Mouse (Mus musculus) stomach, embryonic 15.5 days (tissue): ENCODE results near the gene Crocc. TPM values are rescaled to one million over a fixed set of nuclear protein-coding genes. Genes with fewer than 3 reads are reported as not detected.
A peak's percentile ranks its signal among the peaks of the same experiment; 100 is the strongest.

Experiments
- ATAC-seq: fragments of 200-750 bp; cut with Nextera tagmentation; 2 replicates; pipeline ENCODE4 v1.8.0; 2017; ENCODE audit warnings: low read depth, moderate number of reproducible peaks, moderate TSS enrichment; ENCODE audit not compliant: insufficient read depth, low FRiP score
- H3K27ac ChIP-seq: fragments of 300-500 bp; sonication (generic); 2 replicates; pipeline ENCODE4 v1.5.1; 2015; ENCODE audit warnings: mild to moderate bottlenecking, inconsistent platforms
- H3K27me3 ChIP-seq: fragments of 300-500 bp; sonication (generic); replicated peaks from 2 replicates; pipeline ENCODE4 v1.6.1; 2015; ENCODE audit warnings: inconsistent platforms
- H3K36me3 ChIP-seq: fragments of 300-500 bp; sonication (generic); 2 replicates; pipeline ENCODE4 v1.6.1; 2015; ENCODE audit warnings: inconsistent platforms
- H3K4me1 ChIP-seq: fragments of 300-500 bp; sonication (generic); 2 replicates; pipeline ENCODE4 v1.6.1; 2015; ENCODE audit warnings: inconsistent platforms
- H3K4me2 ChIP-seq: fragments of 300-500 bp; sonication (generic); 2 replicates; pipeline ENCODE4 v1.6.1; 2015; ENCODE audit warnings: mild to moderate bottlenecking, inconsistent platforms
- H3K4me3 ChIP-seq: fragments of 300-500 bp; sonication (generic); replicated peaks from 2 replicates; pipeline ENCODE4 v1.5.1; 2015; ENCODE audit warnings: inconsistent platforms
- H3K9ac ChIP-seq: fragments of 300-500 bp; sonication (generic); 2 replicates; pipeline ENCODE4 v1.6.1; 2015; ENCODE audit warnings: inconsistent platforms
- H3K9me3 ChIP-seq: fragments of 300-500 bp; sonication (generic); 2 replicates; pipeline ENCODE4 v1.6.1; 2016; ENCODE audit warnings: inconsistent platforms
- WGBS: fragments of 180-500 bp; shearing (Covaris S2); methylation state at CpG from one replicate; pipeline ENCODE4 v1.1.7; 2015; 5-methylcytosine and 5-hydroxymethylcytosine counted together
- polyA plus RNA-seq: library from polyadenylated mRNA; unstranded; fragments of >200 nt; fragmentation: Nextera tagmentation; extraction: Ambion mirVana; gene quantifications from 2 replicates; pipeline ENCODE4 v1.2.1, GENCODE M21; 2015

Gene Crocc
- polyA plus RNA-seq, 1 experiment from 2014 or later: 4.2 TPM

- H3K27me3 ChIP-seq: no peaks in the 10 kb centered on the region
Measured at GRCm38 (mm10) chr4:141064104-141064659, 3.8 kb upstream of the Crocc start.

GRCm38 (mm10) chr4:141059616-141060425, 529 bp downstream of the Crocc start:
- no peaks in the 10 kb centered on the region for H3K9me3 ChIP-seq
- peak overlapping the region; percentile 61 for H3K4me2 ChIP-seq
- peak overlapping the region; percentile 78 for H3K9ac ChIP-seq
- WGBS: 1% methylated on average over 32 of the region's 32 CpGs
- peaks cover 14% of the 10 kb centered on the region; the same call in 1 of the 2 replicates for H3K4me1 ChIP-seq
- peak overlapping the region; percentile 94 for H3K27ac ChIP-seq
- no peaks in the 10 kb centered on the region for H3K27me3 ChIP-seq
- peak overlapping the region; percentile 69 for H3K4me3 ChIP-seq
- no peaks in the 10 kb centered on the region for H3K36me3 ChIP-seq
- peak; percentile 57 for ATAC-seq

More at GRCm38 (mm10) chr4:141064104-141064659, 3.8 kb upstream of the Crocc start:
- WGBS: 83% methylated on average over 4 of the region's 4 CpGs
- no peak overlapping the region for H3K9ac ChIP-seq
- ATAC-seq: no peak
- no peak overlapping the region for H3K4me2 ChIP-seq
- no peaks in the 10 kb centered on the region for H3K9me3 ChIP-seq
- peaks cover 34% of the 10 kb centered on the region for H3K36me3 ChIP-seq
- peaks cover 17% of the 10 kb centered on the region for H3K4me1 ChIP-seq
- H3K4me3 ChIP-seq: no peak overlapping the region
- H3K27ac ChIP-seq: no peak overlapping the region

GRCm38 (mm10) chr4:141058835-141059234, 1.5 kb downstream of the Crocc start:
- Histone ChIP-seq H3K4me3 (no peak overlapping the region), H3K36me3 (no peaks in the 10 kb centered on the region), H3K9me3 (no peaks in the 10 kb centered on the region), H3K27ac (no peak overlapping the region), H3K4me1 (peaks cover 14% of the 10 kb centered on the region; the same call in 1 of the 2 replicates), H3K4me2 (peak overlapping the region; percentile 61), H3K9ac (no peak overlapping the region), H3K27me3 (no peaks in the 10 kb centered on the region)
- WGBS: 66% methylated on average over 8 of the region's 9 CpGs
- ATAC-seq: no peak

GRCm38 (mm10) chr4:141056970-141057369, 3.4 kb downstream of the Crocc start:
- no peaks in the 10 kb centered on the region for H3K36me3 ChIP-seq
- H3K27me3 ChIP-seq: no peaks in the 10 kb centered on the region
- H3K27ac ChIP-seq: no peak overlapping the region
- H3K4me3 ChIP-seq: no peak overlapping the region
- ATAC-seq: no peak
- H3K4me1 ChIP-seq: peaks cover 23% of the 10 kb centered on the region
- no peak overlapping the region for H3K9ac ChIP-seq
- 93% methylated on average over 10 of the region's 10 CpGs for WGBS
- H3K4me2 ChIP-seq: no peak overlapping the region
- H3K9me3 ChIP-seq: no peaks in the 10 kb centered on the region

- no peak for ATAC-seq
- no peak overlapping the region for H3K9ac ChIP-seq
- WGBS: 47% methylated on average over 17 of the region's 17 CpGs
- no peak overlapping the region for H3K27ac ChIP-seq
- no peak overlapping the region for H3K4me3 ChIP-seq
- H3K9me3 ChIP-seq: no peaks in the 10 kb centered on the region
- H3K4me2 ChIP-seq: no peak overlapping the region
- no peaks in the 10 kb centered on the region for H3K27me3 ChIP-seq
- H3K36me3 ChIP-seq: no peaks in the 10 kb centered on the region
- peaks cover 9% of the 10 kb centered on the region; the same call in 1 of the 2 replicates for H3K4me1 ChIP-seq
Measured at GRCm38 (mm10) chr4:141053568-141054161, 6.7 kb downstream of the Crocc start.

- H3K27me3 ChIP-seq: no peaks in the 10 kb centered on the region
- no peak overlapping the region for H3K4me2 ChIP-seq
- peaks cover 9% of the 10 kb centered on the region; the same call in 1 of the 2 replicates for H3K4me1 ChIP-seq
- no peaks in the 10 kb centered on the region for H3K9me3 ChIP-seq
- H3K4me3 ChIP-seq: no peak overlapping the region
- WGBS: 56% methylated on average over 8 of the region's 8 CpGs
- H3K27ac ChIP-seq: no peak overlapping the region
- ATAC-seq: no peak
- H3K9ac ChIP-seq: no peak overlapping the region
- no peaks in the 10 kb centered on the region for H3K36me3 ChIP-seq
Measured at GRCm38 (mm10) chr4:141053138-141053537, 7.2 kb downstream of the Crocc start.

- Histone ChIP-seq H3K9me3 (no peaks in the 10 kb centered on the region), H3K4me1 (peaks cover 9% of the 10 kb centered on the region; the same call in 1 of the 2 replicates), H3K4me2 (no peak overlapping the region), H3K9ac (no peak overlapping the region), H3K36me3 (no peaks in the 10 kb centered on the region), H3K27ac (no peak overlapping the region), H3K4me3 (no peak overlapping the region), H3K27me3 (no peaks in the 10 kb centered on the region)
- 89% methylated on average over 12 of the region's 12 CpGs for WGBS
- ATAC-seq: no peak
Measured at GRCm38 (mm10) chr4:141052442-141052841, 7.9 kb downstream of the Crocc start.

GRCm38 (mm10) chr4:141049476-141049835, 10.9 kb downstream of the Crocc start:
- ATAC-seq: no peak
- no peaks in the 10 kb centered on the region for H3K27me3 ChIP-seq
- no peak overlapping the region for H3K9ac ChIP-seq
- no peaks in the 10 kb centered on the region for H3K9me3 ChIP-seq
- peaks cover 20% of the 10 kb centered on the region for H3K4me1 ChIP-seq
- WGBS: 42% methylated on average over 4 of the region's 4 CpGs
- H3K36me3 ChIP-seq: no peaks in the 10 kb centered on the region
- no peak overlapping the region for H3K27ac ChIP-seq
- no peak overlapping the region for H3K4me3 ChIP-seq
- H3K4me2 ChIP-seq: no peak overlapping the region

GRCm38 (mm10) chr4:141048810-141049475, 11.4 kb downstream of the Crocc start:
- Histone ChIP-seq H3K9ac (no peak overlapping the region), H3K27ac (no peak overlapping the region), H3K4me3 (no peak overlapping the region), H3K4me1 (peaks cover 23% of the 10 kb centered on the region), H3K36me3 (no peaks in the 10 kb centered on the region), H3K27me3 (no peaks in the 10 kb centered on the region), H3K9me3 (no peaks in the 10 kb centered on the region), H3K4me2 (no peak overlapping the region)
- WGBS: 81% methylated on average over 17 of the region's 17 CpGs
- ATAC-seq: no peak

GRCm38 (mm10) chr4:141044816-141045215, 15.5 kb downstream of the Crocc start:
- no peaks in the 10 kb centered on the region for H3K27me3 ChIP-seq
- no peak overlapping the region for H3K9ac ChIP-seq
- ATAC-seq: peak; percentile 76
- 13% methylated on average over 8 of the region's 8 CpGs for WGBS
- H3K4me3 ChIP-seq: no peak overlapping the region
- no peak overlapping the region for H3K4me2 ChIP-seq
- H3K27ac ChIP-seq: peak overlapping the region; percentile 81; the same call in 1 of the 2 replicates
- peaks cover 4% of the 10 kb centered on the region; the same call in 1 of the 2 replicates for H3K36me3 ChIP-seq
- H3K9me3 ChIP-seq: no peaks in the 10 kb centered on the region
- peaks cover 17% of the 10 kb centered on the region; the same call in 1 of the 2 replicates for H3K4me1 ChIP-seq

- 49% methylated on average over 12 of the region's 12 CpGs for WGBS
- Histone ChIP-seq H3K36me3 (peaks cover 4% of the 10 kb centered on the region; the same call in 1 of the 2 replicates), H3K4me2 (0 out of 2 replicates have a peak overlapping the region, but pooled peaks have one; percentile 2), H3K9ac (no peak overlapping the region), H3K27me3 (no peaks in the 10 kb centered on the region), H3K27ac (no peak overlapping the region), H3K4me3 (no peak overlapping the region), H3K9me3 (no peaks in the 10 kb centered on the region), H3K4me1 (peaks cover 17% of the 10 kb centered on the region; the same call in 1 of the 2 replicates)
- ATAC-seq: no peak
Measured at GRCm38 (mm10) chr4:141041117-141041516, 19.2 kb downstream of the Crocc start.
